Mouse (Mus musculus) erythroblast, embryonic 14.5 days (primary cell): ENCODE data around the gene Col27a1.

Experiments
- GATA1 ChIP-seq: IDR thresholded peaks from 2 replicates; pipeline ENCODE4 v1.6.1; 2012; ENCODE audit warnings: low read length, inconsistent platforms, mixed read lengths
- TAL1 ChIP-seq: IDR thresholded peaks from 3 replicates; pipeline ENCODE4 v1.6.1; 2012; ENCODE audit warnings: low read length, inconsistent platforms, mixed read lengths

GRCm38 (mm10) chr4:63344295-63344694, 130.5 kb downstream of the Col27a1 start, which contains the start of gene Orm1:
- TF ChIP-seq GATA1 (no peak), TAL1 (no peak)
